Mouse (Mus musculus) hindbrain, embryonic 16.5 days (tissue): ENCODE results near the gene Prr15l. TPM values are rescaled to one million over a fixed set of nuclear protein-coding genes. Genes with fewer than 3 reads are reported as not detected.
A peak's percentile ranks its signal among the peaks of the same experiment; 100 is the strongest.

Experiments
- ATAC-seq: fragments of 200-750 bp; cut with Nextera tagmentation; 2 replicates; pipeline ENCODE4 v1.8.0; 2017; ENCODE audit warnings: moderate TSS enrichment, moderate library complexity
- H3K27ac ChIP-seq: fragments of 300-500 bp; sonication (generic); 2 replicates; pipeline ENCODE4 v1.5.1; 2014; ENCODE audit warnings: low read depth, mild to moderate bottlenecking, control low read depth, low read length, moderate library complexity
- H3K27me3 ChIP-seq: fragments of 300-500 bp; sonication (generic); replicated peaks from 2 replicates; pipeline ENCODE4 v1.6.1; 2014; ENCODE audit warnings: low read length; ENCODE audit not compliant: control insufficient read depth, insufficient read depth
- H3K36me3 ChIP-seq: fragments of 300-500 bp; sonication (generic); 2 replicates; pipeline ENCODE4 v1.6.1; 2014; ENCODE audit warnings: mild to moderate bottlenecking, low read length, moderate library complexity, mixed read lengths; ENCODE audit not compliant: control insufficient read depth, insufficient read depth
- H3K4me1 ChIP-seq: fragments of 300-500 bp; sonication (generic); 2 replicates; pipeline ENCODE4 v1.6.1; 2014; ENCODE audit warnings: low read depth, low read length; ENCODE audit not compliant: control insufficient read depth, insufficient read depth
- H3K4me2 ChIP-seq: fragments of 300-500 bp; sonication (generic); 2 replicates; pipeline ENCODE4 v1.6.1; 2014; ENCODE audit warnings: mild to moderate bottlenecking, low read length, control low read depth, moderate library complexity
- H3K4me3 ChIP-seq: fragments of 300-500 bp; sonication (generic); 2 replicates; pipeline ENCODE4 v1.5.1; 2014; ENCODE audit warnings: mild to moderate bottlenecking, low read length, control low read depth, moderate library complexity
- H3K9ac ChIP-seq: fragments of 300-500 bp; sonication (generic); 2 replicates; pipeline ENCODE4 v1.6.1; 2014; ENCODE audit warnings: low read depth, mild to moderate bottlenecking, control low read depth, low read length, moderate library complexity
- H3K9me3 ChIP-seq: fragments of 300-500 bp; sonication (generic); 2 replicates; pipeline ENCODE4 v1.6.1; 2014; ENCODE audit warnings: mild to moderate bottlenecking, low read length, moderate library complexity; ENCODE audit not compliant: control insufficient read depth
- WGBS: fragments of 180-500 bp; shearing (Covaris S2); extraction: QIAGEN DNeasy Blood & Tissue Kit; methylation state at CpG from one replicate; pipeline ENCODE4 v1.1.7; 2014; 5-methylcytosine and 5-hydroxymethylcytosine counted together
- polyA plus RNA-seq: library from polyadenylated mRNA; unstranded; fragments of >200 nt; fragmentation: Nextera tagmentation; extraction: Ambion mirVana; gene quantifications from 2 replicates; pipeline ENCODE4 v1.2.1, GENCODE M21; 2015

The Prr15l gene
- polyA plus RNA-seq, 1 experiment from 2014 or later: 0.60 TPM

DNA sequence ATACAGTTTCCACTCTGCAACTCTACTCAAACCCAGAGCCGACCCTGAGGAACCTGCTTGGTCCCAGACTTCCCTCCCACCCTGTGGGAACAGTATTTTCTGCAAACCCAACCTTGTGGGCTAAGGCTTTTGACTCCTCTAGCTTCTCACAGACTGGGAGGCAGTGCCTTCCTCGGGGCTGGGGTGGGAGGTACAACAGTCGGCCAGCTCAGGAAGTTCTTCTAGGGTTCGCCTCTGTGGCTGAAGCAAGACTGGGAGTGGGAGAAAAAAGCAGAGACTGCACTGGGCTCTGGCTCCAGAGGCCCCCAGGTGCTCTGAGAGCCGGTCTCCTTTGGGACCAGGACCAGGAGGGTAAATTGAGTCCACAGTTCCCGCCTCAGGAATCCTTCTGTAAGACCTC lies 25.0 kb downstream of the Prr15l start:
- WGBS: 73% methylated on average over 6 of the region's 6 CpGs
- Histone ChIP-seq H3K27me3 (no peaks in the 10 kb centered on the region), H3K4me1 (no peaks in the 10 kb centered on the region), H3K4me2 (no peak overlapping the region), H3K4me3 (no peak overlapping the region), H3K9ac (no peak overlapping the region), H3K36me3 (peaks cover 36% of the 10 kb centered on the region), H3K9me3 (no peaks in the 10 kb centered on the region), H3K27ac (no peak overlapping the region)
- ATAC-seq: no peak

DNA sequence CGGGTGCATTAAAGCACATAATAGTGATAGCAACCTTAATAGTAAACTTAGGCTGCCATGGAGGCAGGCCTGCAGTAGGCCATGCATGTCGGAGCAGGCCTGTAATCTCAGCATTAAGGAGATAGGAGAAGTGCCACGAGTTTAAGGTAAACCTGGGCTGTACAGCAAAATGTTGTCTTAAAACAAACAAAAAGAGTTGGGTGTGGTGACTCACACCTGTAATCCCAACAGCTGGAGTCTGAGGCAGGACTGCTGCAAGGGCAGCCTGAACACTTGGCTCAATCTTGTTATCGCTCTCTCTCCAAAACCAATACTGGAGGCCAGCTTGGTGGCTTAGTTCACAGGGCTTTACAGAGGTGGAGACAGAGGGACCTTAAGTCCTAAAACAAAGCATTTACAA lies 27.2 kb downstream of the Prr15l start:
- H3K4me3 ChIP-seq: no peak overlapping the region
- H3K9me3 ChIP-seq: no peaks in the 10 kb centered on the region
- ATAC-seq: no peak
- H3K27ac ChIP-seq: no peak overlapping the region
- WGBS: 96% methylated on average over 4 of the region's 4 CpGs
- H3K4me1 ChIP-seq: no peaks in the 10 kb centered on the region
- no peaks in the 10 kb centered on the region for H3K27me3 ChIP-seq
- no peak overlapping the region for H3K9ac ChIP-seq
- H3K36me3 ChIP-seq: peaks cover 42% of the 10 kb centered on the region
- H3K4me2 ChIP-seq: no peak overlapping the region

DNA sequence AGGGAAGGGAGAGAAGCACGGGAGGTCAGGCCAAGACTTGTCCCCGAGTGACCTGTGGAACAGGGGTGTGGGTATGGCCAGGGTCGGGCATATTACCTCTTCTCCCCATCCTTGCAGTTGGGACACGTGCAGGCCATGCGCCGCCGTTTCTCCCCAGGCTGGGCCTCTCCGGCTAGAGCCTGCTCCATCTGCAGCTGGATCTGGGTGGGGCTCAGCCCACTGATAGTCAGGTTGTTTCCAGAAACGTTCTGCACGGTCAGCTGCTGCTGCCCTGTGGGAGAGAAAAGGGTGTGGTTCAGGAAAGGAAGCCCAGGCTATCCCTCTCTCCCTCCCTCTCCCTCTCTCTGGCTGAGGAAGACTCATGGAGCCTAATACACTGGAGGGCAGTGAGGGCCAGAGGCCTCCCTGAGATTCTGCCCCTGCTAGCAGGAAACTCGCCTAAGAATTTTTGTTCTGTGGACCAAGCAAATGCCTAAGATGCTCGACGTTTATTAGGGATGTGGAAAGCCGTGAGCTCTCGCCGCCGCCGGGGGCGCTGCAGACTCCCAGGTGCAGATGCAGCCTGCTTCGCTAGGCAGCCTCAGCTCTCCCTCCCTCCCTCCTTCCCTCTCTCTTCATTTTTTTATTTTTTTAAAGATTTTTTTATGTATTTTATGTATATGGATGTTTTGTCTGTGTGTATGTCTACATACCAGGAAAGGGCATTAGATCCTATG lies 28.3 kb downstream of the Prr15l start:
- no peak for ATAC-seq

DNA sequence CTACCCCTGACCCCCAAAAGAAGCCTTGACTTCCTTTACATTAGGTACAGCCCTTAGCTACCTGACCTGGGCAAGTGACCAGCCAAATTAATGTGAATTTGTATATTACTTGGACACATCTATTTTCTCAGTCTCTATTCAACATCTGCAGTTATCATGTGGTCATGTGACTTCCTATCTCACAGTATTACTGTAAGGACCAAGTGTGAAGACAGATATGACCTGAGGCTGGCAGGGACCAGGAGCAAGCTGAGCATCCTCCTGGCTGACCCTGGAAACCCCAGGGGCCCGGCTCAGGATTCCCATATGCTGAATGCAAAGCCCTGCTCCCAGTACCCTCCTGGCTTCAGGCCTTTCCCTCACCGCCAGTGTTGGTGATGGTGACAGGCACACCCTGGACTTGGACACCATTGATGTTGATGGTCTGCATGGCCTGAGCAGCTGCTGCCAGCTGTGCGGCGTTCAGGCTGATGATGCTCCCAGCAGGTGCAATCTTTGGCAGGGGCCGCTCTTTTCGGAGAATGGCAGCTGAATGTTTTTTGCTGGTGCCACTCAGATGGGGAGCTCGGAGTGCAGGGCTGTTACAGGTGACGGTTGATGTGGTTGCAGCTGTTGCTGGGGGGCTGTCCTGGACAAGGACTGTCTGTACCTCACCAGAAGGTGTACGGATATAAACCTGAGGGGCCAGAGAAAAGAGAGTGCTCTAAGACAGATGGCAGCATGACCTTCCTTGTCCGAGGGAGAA lies 29.3 kb downstream of the Prr15l start:
- H3K4me3 ChIP-seq: no peak overlapping the region
- no peaks in the 10 kb centered on the region for H3K9me3 ChIP-seq
- ATAC-seq: no peak
- no peak overlapping the region for H3K4me2 ChIP-seq
- H3K27me3 ChIP-seq: no peaks in the 10 kb centered on the region
- H3K27ac ChIP-seq: no peak overlapping the region
- H3K9ac ChIP-seq: no peak overlapping the region
- WGBS: 89% methylated on average over 10 of the region's 10 CpGs
- H3K36me3 ChIP-seq: peaks cover 53% of the 10 kb centered on the region
- no peaks in the 10 kb centered on the region for H3K4me1 ChIP-seq

More for the DNA sequence above, 28.3 kb downstream of the Prr15l start:
- Histone ChIP-seq H3K4me2 (no peak overlapping the region), H3K4me1 (no peaks in the 10 kb centered on the region), H3K27ac (no peak overlapping the region), H3K9ac (no peak overlapping the region), H3K27me3 (no peaks in the 10 kb centered on the region), H3K4me3 (no peak overlapping the region), H3K9me3 (no peaks in the 10 kb centered on the region), H3K36me3 (peaks cover 51% of the 10 kb centered on the region)
- WGBS: 58% methylated on average over 16 of the region's 20 CpGs

DNA sequence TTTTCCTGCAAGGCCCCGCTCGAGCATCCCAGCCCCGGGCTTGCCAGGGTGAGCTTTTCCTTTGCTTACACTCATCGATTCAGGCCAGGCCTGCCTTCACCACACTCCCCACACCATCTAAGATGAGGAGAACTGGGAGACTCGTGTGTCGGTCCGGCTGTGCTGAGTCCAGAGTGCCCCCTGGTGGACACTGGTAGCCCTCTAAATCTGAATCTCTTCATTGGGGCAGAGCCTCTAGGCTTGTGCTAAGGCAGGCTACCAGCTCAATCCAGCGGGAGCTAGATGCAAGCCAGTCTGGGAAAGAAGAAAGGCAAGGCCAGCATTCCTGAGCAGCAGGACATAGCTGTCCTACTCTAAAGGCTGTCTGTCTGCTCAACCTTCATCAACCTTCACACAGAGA lies 35.7 kb downstream of the Prr15l start:
- H3K4me2 ChIP-seq: no peak overlapping the region
- peak; percentile 82 for ATAC-seq
- no peaks in the 10 kb centered on the region for H3K4me1 ChIP-seq
- 20% methylated on average over 8 of the region's 8 CpGs for whole genome bisulfite sequencing
- H3K4me3 ChIP-seq: no peak overlapping the region
- no peak overlapping the region for H3K27ac ChIP-seq
- H3K36me3 ChIP-seq: peaks cover 21% of the 10 kb centered on the region
- H3K9me3 ChIP-seq: no peaks in the 10 kb centered on the region
- no peaks in the 10 kb centered on the region for H3K27me3 ChIP-seq
- H3K9ac ChIP-seq: no peak overlapping the region

DNA sequence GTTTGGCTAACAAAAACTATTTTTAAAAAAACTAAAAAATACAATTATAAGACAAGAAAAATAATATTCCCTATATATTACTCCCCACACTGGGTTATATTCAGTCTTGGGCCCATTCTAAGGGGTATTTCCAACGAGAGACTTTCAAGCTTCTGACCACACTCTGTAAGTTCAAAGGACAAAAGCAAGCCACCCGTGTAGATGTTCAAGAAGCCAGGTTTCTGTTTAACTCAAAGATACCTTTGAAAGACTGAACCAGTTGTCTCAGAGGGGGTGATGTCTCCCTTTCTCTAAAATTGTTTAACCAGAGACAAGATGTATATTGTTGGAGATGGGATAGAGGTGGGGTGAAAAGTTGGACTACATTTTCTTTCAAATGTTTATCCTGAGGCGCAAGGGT lies 38.3 kb downstream of the Prr15l start:
- no peaks in the 10 kb centered on the region; the same call in 1 of the 2 replicates for H3K4me1 ChIP-seq
- H3K9ac ChIP-seq: no peak overlapping the region
- 84% methylated on average over 3 of the region's 3 CpGs for WGBS
- ATAC-seq: no peak
- H3K27ac ChIP-seq: no peak overlapping the region
- H3K36me3 ChIP-seq: peaks cover 6% of the 10 kb centered on the region
- H3K4me2 ChIP-seq: no peak overlapping the region
- no peak overlapping the region for H3K4me3 ChIP-seq
- H3K27me3 ChIP-seq: no peaks in the 10 kb centered on the region
- H3K9me3 ChIP-seq: no peaks in the 10 kb centered on the region

DNA sequence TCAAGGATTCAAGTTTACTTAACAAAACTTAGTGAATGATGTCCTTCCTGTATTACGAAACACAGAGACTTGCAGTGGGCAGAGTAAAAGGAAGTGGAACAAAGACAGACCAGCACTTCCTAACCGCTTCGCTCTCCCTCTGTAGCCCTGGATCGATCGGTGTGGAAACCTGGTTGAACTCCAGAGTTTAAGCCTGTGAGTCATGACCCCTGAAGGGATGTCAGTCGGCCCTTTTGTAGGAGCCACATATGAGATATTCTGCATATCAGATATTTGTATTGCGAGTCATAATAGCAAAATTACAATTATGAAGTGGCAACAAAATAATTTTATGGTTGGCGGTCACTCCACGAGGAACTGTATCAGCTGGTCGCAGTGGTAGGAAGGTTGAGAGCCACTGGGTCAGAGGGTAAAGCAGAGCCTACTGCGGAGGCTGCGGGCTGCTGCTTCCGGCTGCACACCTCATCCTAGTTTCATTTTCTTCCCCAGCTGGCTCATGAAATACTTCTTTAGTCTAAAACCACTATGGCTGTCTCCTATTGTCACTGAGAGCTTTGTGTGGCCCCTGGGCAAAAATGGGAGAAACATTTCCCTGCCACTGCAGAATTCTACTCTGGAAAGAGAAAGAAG lies 39.1 kb downstream of the Prr15l start:
- Histone ChIP-seq H3K9ac (no peak overlapping the region), H3K27ac (no peak overlapping the region), H3K27me3 (no peaks in the 10 kb centered on the region), H3K4me1 (no peaks in the 10 kb centered on the region; the same call in 1 of the 2 replicates), H3K4me3 (no peak overlapping the region), H3K9me3 (no peaks in the 10 kb centered on the region), H3K4me2 (no peak overlapping the region), H3K36me3 (no peaks in the 10 kb centered on the region; the same call in 1 of the 2 replicates)
- WGBS: 85% methylated on average over 13 of the region's 13 CpGs
- ATAC-seq: no peak

DNA sequence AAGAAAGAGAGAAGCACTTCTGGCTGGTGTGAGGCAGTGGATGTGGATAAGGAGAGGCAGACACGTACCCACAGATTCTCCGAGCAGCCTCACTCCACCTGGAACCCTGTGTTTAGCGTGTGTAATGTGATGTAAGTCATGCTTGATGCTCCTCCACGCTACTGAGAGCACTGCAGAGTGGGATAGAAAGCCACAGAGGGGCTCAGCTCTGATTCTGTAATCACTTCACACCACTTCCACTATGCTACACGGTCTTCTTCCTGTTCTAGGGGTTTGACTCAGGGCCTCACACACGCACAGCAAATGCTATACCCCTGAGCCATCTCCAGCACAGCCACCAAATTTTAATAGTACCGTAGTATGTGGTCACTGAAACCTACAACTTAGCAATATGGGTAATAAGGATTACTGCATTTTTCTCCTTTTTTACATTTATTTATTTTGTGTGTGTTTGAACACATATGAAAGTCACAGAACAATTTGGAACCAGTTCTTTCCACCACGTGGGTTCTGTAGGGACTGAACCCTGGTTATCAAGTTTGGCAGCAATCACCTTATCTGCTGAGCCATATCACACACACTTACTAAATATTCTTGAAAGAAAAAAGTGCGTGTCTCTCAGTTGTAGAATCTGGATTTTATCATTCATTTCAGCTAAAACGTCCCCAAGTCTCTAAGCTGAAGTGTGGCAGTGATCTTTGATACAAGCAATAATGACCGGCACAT lies 39.8 kb downstream of the Prr15l start:
- H3K27me3 ChIP-seq: no peaks in the 10 kb centered on the region
- ATAC-seq: no peak
- no peak overlapping the region for H3K9ac ChIP-seq
- no peak overlapping the region for H3K4me3 ChIP-seq
- peaks cover 2% of the 10 kb centered on the region; the same call in 1 of the 2 replicates for H3K4me1 ChIP-seq
- no peak overlapping the region for H3K27ac ChIP-seq
- 85% methylated on average over 11 of the region's 11 CpGs for WGBS
- no peaks in the 10 kb centered on the region; the same call in 1 of the 2 replicates for H3K36me3 ChIP-seq
- H3K9me3 ChIP-seq: no peaks in the 10 kb centered on the region
- H3K4me2 ChIP-seq: no peak overlapping the region
